Mouse (Mus musculus): ENCODE results near the gene Gm11595.
"Not testable (repeated sequence)": the region's sequence is repeated elsewhere in the genome, so short reads cannot be mapped to it uniquely, and the experiment has no call there.

Gene Gm11595

GRCm38 (mm10) chr11:99772813-99773212 is at the start of gene Gm11595:
Gm11595 (minus strand) TSS chr11:99772913.
- not testable (repeated sequence) for DNase-seq (ENCODE audit: low read depth, low spot score)

DNA sequence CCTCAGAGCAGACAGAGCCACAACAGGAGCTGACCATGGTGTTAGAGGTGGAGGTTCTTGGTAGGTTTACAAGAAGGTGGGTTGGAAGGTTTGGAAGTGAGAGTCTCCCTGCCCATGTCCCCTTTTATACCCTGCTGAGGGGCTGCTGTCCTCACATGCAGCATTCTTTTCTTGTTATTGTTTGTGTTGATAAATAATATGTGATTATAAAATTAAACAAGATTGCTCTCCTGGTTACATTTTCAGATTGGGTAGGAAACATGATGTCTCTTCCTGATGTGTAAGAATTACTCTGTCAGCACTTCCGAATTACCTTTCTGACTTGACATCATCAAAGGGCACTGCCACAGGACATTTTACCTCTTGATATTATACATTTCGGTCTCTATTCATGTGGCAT is 42.9 kb upstream of the Gm11595 start, which contains the start of gene Gm11564:
Gene Gm11564 (minus strand): TSS at position 101 of the 400 bp plus-strand sequence.
- DNase-seq (ENCODE audit: low read depth, low spot score) = not testable (repeated sequence)

DNA sequence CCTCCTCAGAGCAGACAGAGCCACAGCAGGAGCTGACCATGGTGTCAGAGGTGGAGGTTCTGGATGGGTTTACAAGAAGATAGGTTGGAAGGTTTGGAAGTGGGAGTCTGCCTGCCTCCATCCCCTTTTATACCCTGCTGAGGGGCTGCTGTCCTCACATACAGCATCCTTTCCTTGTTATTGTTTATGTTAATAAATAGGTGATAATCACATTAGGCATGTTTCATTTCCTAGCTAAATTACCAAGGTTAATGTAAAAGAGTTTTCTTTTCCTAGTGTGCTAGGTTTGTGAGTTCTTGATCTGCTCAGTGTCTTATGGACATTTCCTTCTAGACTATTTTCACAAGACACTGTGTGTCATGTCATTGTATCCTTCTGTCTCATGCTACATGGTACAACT is 37.1 kb upstream of the Gm11595 start, which contains the start of gene Krtap4-13:
Gene Krtap4-13 (minus strand): TSS at position 101 of the 400 bp plus-strand sequence.
- not testable (repeated sequence) for DNase-seq (ENCODE audit: low read depth, low spot score)

GRCm38 (mm10) chr11:99804346-99804745 is 31.6 kb upstream of the Gm11595 start, which contains the start of gene Gm11554:
Gm11554 (minus strand) TSS chr11:99804446.
- DNase-seq (ENCODE audit: low read depth, low spot score) = not testable (repeated sequence)

- DNase-seq (ENCODE audit: low read depth, low spot score) = not testable (repeated sequence)
These were observed 26.1 kb upstream of the Gm11595 start, which contains the start of gene Gm11569 for GRCm38 (mm10) chr11:99798832-99799231. Gm11569 (minus strand) TSS chr11:99798932.

DNA sequence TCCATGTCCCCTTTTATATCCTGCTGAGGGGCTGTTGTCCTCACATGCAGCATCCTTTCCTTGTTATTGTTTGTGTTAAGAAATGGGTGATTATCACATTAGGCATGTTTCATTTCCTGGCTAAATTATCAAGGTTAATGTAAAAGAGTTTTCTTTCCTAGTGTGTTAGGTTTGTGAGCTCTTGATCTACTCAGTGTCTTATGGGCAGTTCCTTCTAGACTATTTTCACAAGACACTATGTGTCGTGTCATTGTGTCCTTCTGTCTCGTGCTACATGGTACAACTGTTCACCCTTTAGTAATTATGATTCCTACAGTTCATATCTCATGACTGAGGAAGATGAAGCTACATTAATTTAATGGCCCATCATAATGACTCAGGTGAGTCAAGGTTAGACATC is 20.7 kb upstream of the Gm11595 start, which contains the start of gene Gm11596:
Gene Gm11596 (minus strand): TSS at position 101 of the 400 bp plus-strand sequence.
- no peak for DNase-seq (ENCODE audit: low read depth, low spot score)

DNA sequence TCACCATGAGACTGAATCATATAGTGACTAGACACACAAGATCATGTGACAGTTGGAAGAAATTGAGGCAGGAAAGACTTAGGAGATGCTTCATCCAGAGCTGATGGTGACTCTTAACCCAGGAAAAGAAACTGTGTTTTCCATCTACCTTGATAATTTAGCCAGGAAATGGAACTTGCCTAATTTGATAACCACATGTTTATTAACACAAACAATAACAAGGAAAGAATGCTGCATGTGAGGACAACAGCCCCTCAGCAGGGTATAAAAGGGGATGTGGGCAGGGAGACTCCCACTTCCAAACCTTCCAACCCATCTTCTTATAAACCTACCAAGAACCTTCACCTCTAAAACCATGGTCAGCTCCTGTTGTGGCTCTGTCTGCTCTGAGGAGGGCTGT is 12.2 kb upstream of the Gm11595 start, which contains the start of gene Krtap4-9:
Gene Krtap4-9 (plus strand): TSS at position 301 of the 400 bp plus-strand sequence.
- not testable (repeated sequence) for DNase-seq (ENCODE audit: low read depth, low spot score)

- no peak for DNase-seq (ENCODE audit: low read depth, low spot score)
These were observed 7.9 kb upstream of the Gm11595 start, which contains the start of gene Krtap4-8 for GRCm38 (mm10) chr11:99780604-99781003. Krtap4-8 (minus strand) TSS chr11:99780704.

DNA sequence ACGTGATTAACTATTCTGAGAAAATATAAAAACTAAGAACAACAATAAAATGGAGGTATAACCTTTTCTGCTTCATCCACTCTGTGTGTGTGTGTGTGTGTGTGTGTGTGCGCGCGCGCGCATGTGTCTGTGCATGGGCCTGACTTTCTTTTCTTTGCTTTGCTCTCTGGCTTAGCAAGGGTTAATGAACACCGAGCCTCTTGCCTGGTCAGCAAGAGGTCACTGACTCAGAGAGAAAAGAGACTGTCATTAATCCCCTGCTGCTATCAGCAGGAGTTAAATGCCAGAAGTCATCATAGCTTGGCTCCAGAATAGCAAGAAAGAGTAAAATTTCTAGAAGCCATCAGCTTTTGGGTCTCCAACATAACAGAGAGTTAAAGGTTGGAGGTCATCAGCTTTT is 5.7 kb upstream of the Gm11595 start:
- DNase-seq (ENCODE audit: low read depth, low spot score) = no peak

DNA sequence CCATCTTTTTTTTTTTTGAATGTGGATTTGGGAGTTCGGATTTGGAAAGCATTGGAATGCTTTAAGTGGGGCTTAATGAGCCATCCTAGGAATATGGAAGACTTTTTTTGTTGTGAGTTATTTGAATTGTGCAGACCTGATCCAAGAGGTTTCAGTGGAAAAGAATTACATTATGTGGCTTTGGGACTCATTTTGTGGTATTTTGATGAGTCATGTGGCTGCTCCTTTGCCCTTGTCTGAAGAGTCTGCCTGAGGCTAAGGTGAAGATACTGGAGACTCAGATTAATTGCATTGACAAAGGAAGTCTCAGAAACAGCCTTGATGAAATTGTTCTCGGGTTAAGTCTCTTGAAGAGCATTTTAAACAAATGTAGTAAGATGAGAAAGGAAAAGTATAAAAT is 4.3 kb downstream of the Gm11595 start:
- no peak for DNase-seq (ENCODE audit: low read depth, low spot score)

GRCm38 (mm10) chr11:99758877-99759276 is 13.8 kb downstream of the Gm11595 start:
- no peak for DNase-seq (ENCODE audit: low read depth, low spot score)

- DNase-seq (ENCODE audit: low read depth, low spot score) = no peak
These were observed 28.7 kb downstream of the Gm11595 start for GRCm38 (mm10) chr11:99743985-99744384.

DNA sequence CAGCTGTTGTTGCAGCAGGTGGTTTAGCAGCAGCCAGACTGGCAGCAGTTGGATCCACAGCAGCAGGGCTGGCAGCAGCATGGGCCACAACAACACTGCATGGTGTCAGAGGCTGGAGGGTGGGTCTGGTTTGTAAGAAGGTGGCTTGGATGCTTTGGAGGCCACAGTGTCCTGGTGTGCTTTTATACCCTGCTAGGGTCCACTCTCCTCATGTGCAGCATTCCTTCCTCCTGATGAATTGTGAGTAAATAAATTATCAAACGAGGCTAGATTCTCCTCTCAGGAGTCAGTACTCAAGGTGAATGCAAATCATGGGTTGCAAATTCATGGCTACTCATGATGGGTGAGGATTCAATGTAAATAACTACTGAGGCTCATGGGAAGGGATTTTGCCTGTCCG is 38.5 kb downstream of the Gm11595 start, which contains the start of gene Gm14180:
Gene Gm14180 (minus strand): TSS at position 101 of the 400 bp plus-strand sequence.
- DNase-seq (ENCODE audit: low read depth, low spot score) = no peak

DNA sequence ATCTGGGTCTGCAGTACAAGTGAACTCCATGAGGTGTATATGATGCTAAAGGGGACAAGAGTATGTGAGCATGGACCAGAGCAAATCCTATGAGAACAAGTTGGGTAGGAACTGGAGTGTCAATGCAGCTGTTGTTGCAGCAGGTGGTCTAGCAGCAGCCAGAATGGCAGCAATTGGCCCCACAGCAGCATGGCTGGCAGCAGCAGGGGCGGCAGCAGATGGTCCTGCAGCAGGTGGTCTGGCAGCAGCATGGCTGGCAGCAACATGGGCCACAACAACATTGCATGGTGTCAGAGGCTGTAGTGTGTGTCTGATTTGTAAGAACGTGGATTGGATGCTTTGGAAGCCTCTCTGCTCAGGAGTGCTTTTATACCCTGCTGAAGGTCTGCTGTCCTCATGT is 48.7 kb downstream of the Gm11595 start:
- DNase-seq (ENCODE audit: low read depth, low spot score) = no peak
